Mouse (Mus musculus) adrenal gland, postnatal 14 days (tissue): ENCODE measurements around the gene Rpl37. TPM values are rescaled to one million over a fixed set of nuclear protein-coding genes. Genes with fewer than 3 reads are reported as not detected.
A peak's percentile ranks its signal among the peaks of the same experiment; 100 is the strongest.

Experiments used
- DNase-seq: peaks from one replicate; pipeline ENCODE4 v3.0.0; 2021; ENCODE audit warnings: mixed read lengths
- long read RNA-seq, 2 experiments: library from polyadenylated mRNA; stranded (forward); transcript quantifications; one replicate each; pipeline ENCODE4 v2.0.0; 2021
- total RNA-seq: library from RNA; stranded (reverse); gene quantifications from 2 replicates; pipeline ENCODE4 v1.2.3, GENCODE M21; 2021

Gene Rpl37
- 366 and 383 TPM in 2 replicates for total RNA-seq
- long read RNA-seq, experiment 1, transcript Rpl37-201 (4 exons, 835 nt) = major isoform, 330 of 367 reads
- long read RNA-seq, experiment 1, transcript Rpl37-205 (3 exons, 925 nt) = minor isoform, 5 of 367 reads
- long read RNA-seq, experiment 1, partial matches to known transcripts = 18 of 367 reads
- long read RNA-seq, experiment 1, other reads (novel, unspliced or antisense) = 7 of 367 reads
- long read RNA-seq, experiment 2, transcript Rpl37-205 (3 exons, 925 nt) = minor isoform, 6 of 415 reads
- long read RNA-seq, experiment 2, transcript Rpl37-201 (4 exons, 835 nt) = major isoform, 379 of 415 reads
- long read RNA-seq, experiment 2, partial matches to known transcripts = 21 of 415 reads
- long read RNA-seq, experiment 2, other reads (novel, unspliced or antisense) = 4 of 415 reads

- peak; percentile 100 for DNase-seq
Measured at GRCm38 (mm10) chr15:5116270-5117030, at the start of gene Rpl37. TSS of gene Rpl37 (plus strand) at chr15:5116645.

DNA sequence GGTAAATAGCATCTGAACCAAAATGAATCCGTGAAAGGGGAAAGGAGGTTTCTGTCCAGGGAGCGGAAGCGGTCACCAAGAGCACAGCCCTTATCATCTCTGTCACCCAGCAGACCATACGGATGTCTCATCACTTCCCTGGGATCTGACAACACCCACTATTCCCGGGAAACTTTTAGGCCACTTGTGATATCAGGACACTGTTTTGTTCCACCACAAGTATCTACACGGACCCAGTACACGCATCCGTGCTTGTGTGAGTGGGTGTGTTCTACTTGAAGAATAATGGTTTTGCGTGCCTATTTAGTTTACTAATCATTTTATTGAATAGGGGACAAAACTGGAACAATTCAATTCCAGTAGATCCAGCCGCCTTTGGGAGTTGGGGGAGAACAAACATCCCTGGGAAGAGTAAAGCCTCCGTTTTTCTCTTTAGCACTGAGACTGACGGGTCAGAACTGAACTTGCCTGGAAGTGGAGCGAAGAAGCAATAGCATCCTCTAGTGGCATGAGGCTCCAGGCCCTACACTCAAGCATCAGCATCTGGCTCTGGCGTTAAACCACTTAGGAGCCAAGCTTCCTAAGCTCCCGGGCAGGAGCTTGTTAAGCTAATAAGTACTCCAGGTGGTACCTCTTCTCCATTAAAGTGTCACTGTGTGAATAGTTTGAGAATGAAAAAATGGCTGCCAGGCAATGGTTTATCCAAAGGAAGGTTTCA, 47.5 kb upstream of the Rpl37 start:
- peak; percentile 34 for DNase-seq

GRCm38 (mm10) chr15:5081235-5081634, 35.2 kb upstream of the Rpl37 start:
- DNase-seq = no peak

GRCm38 (mm10) chr15:5086162-5086561, 30.3 kb upstream of the Rpl37 start:
- no peak for DNase-seq

DNA sequence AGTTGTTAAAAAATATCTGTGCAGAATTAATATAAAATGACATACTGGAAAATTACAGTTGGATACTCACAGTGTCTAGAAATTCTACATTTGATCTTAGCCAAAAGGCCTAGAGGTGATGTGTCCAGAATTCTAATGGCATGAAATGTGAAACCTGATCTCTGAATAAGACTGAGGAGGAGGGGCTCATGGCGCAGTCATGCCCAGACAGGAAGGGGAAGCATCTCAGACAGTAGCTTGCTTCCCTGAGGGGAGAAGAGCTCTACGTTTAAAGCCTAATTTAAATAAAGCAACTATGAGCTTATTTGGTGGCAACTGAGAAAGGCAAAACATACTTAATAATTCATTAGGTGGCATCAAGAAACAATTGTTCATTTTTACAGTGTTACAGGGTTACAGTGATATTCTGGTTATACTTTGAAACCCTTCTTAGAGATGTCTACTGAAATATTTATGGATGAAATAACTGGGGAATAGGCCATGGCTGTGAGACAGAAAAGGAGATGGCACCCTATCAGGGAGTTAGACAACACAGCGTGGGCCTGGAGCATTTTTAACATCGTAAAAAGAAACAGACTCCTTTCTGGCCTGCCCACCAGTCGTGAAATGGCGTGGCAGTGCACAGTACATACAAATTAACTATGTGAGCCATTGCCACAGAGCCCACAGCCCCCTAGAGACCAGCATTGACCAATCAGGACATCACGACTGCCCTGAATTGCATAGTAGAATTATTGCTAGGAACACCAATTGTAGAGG, 27.4 kb upstream of the Rpl37 start:
- no peak for DNase-seq

DNA sequence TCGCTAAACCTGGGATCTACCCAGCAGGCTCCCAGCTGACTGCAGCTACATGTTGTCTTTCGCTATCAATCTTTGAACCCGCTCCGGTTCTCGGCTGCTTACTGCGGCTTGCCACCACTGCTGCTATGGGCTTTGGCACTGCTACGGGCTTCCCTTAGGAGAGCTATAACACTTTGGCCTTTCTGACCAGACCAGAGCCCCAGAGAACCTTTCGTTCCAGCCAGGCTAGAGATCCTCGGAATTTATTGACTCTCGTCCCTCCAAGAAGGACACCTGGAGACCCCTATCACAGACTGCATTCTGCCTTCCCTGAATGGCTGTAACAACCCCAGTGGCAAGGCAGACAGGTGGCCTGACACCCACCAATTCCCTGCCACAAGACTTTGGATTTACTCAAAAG, 26.3 kb upstream of the Rpl37 start:
- no peak for DNase-seq

DNA sequence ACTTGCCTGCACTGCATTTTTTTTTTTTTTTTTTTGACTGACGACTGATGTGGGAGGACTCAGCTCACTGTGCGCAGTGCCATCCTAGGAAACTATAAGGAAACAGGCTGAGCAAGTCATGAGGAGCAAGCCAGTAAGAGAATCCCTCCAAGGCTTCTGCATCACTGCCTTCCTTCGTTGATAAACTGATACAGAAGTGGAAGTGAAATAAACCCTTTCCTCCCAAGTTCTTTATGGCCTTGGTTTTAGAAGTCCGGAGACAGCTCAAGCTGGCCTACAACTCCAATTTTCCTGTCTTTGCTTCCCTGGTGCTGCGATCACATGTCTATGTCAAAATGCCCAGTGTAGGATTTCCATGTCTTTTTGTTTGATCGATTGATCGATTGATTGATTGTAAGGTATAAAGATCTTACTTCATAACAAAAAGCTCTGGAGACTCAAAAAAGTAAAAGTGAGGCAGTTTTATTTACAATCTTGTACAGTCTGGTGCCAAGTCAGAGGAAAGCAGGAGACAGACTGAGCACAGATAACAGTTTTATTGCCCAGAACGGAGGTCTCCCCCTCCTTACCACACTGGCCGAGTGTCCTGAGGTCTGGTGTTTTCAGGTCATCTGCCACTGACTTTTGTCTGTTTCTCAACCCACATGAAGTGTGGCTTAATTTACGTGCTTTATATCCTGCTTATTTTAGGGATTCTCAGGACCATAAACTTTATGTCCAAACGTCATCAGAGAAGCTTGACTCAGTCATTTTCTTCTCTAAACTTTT, 20.7 kb upstream of the Rpl37 start:
- DNase-seq = no peak

DNA sequence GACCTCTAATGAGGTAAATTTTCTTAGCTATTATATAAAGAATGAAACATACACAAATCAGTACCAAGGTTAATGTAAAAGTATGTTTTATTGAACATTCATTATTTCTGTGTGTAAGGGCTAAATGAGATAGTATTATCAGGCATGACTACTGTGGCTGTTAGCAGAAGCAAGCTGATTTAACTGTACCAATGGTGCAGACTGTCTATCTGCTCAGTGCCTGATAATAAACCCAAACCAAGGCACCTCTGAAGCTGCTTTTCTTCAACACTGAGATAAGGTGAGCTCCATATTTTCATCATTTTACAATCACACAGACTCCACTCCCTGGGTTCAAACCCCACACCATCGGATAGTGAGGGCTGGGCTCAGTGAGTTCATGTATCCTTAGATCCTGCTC, 19.1 kb upstream of the Rpl37 start:
- no peak for DNase-seq

DNA sequence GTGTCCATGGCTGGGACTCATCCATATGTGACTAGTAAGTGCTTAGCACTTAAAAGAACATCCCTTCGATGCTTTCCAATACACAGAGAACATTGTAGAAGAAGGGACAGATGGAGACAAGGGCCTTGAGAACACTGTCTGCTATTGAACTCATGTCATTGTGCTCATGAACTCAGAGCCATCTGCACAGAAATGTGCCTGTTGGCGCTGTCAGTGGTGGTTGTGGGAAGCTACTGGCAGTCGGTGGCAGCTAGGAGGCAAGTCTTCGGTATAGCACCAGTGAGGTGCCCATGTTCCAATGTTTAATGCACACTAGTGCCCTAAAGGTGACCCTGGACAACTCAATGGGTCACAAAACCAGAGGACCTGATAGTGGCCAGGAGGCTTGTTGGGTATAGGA, 14.1 kb upstream of the Rpl37 start:
- DNase-seq = no peak

DNA sequence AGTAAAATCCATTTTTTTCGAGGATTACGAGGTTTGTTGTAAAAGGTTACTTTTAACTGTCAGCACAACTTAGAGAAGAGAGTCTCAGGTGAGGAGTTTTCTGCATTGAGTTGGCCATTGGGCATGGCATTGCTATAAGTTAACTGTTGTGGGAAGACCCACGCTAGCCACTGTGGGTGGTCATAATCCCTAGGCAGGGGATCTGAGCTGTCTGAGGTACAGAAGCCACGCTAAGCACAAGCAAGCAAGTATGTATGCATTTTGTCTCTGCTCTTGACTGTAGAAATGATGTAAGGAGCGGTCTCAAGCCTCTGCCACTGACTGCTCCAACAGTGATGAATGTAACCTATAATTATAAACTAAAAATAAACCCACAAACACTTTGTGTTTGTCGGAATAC, 10.6 kb upstream of the Rpl37 start:
- no peak for DNase-seq

DNA sequence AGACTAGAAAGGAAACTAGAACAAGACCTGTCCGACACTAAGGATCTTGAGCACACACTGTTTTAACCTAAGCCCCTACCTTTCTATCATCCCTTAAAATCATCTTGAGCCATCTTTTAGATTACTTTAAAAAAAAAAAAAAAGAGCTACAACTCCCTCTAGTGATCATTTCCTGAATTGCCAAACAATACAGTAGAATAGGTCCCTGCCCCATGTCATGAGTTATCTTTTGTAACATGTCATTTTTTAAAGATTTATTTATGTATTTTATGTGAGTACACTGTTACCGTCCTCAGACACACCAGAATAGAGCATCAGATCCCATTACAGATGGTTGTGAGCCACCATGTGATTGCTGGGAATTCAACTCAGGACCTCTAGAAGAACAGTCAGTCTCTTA, 10.2 kb upstream of the Rpl37 start:
- no peak for DNase-seq

GRCm38 (mm10) chr15:5107686-5108654, 8.5 kb upstream of the Rpl37 start, which contains the start of gene Card6:
TSS of gene Card6 (minus strand) at chr15:5108539.
- DNase-seq = no peak

DNA sequence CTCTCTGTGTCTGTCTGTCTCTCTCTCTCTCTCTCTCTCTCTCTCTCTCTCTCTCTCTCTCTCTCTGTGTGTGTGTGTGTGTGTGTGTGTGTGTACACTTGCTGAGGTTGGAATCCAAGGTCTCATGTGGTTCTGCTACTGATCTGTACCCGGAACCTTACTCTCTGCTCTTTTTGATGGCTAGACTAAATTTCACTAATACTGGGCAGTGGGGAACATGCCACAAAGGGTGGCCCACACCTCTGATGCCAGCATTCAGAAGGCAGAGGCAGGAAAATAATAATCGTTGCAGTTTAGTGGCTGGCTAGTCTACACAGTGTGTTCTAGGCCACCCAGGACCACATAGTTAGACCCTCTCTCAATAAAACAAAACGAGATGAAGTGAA, 7.8 kb upstream of the Rpl37 start:
- DNase-seq = no peak

DNA sequence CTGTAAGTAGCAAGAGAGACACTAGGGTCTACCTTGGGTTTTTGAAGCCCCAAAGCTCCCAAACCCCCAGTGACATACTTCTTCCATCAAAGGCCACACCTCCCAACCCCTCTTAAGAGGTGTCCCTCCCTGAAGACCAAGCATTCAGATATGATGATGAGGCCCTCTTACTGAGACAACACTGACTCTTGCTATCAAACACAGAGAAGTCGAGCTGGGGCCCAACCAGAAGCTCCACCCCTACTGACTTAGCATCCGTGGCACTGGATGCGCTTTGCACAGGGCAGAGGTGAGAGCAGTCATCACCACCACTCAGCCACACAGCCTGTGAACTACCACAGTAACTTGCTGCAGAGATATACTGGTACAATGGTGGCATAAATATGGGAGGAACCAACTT, 3.8 kb upstream of the Rpl37 start:
- DNase-seq = no peak

- no peak for DNase-seq
Measured at GRCm38 (mm10) chr15:5115173-5115572, 1.3 kb upstream of the Rpl37 start.

DNA sequence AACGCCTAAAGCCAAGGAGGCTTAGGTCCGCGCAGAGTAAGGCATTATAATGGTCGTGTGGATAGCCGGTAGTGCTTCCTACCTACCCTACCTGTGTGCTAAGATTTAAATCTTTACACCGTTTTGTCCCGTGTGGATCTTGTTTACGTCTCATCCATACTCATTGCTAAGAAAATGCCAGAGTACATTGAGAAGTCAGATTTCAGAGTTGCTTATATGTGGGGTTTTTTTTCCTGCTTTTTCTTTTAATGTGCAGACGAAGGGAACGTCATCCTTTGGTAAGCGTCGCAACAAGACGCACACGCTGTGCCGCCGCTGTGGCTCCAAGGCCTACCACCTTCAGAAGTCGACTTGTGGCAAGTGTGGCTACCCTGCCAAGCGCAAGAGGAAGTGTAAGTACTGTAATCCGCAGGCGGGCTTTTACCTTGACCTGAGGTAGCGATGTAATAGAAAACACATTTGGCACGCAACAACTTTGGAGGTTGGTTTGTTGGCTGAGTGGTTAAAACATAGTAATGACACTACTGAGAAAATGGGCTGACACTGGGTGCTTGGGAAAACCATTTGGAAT, 671 bp downstream of the Rpl37 start:
- DNase-seq = peak; percentile 47

DNA sequence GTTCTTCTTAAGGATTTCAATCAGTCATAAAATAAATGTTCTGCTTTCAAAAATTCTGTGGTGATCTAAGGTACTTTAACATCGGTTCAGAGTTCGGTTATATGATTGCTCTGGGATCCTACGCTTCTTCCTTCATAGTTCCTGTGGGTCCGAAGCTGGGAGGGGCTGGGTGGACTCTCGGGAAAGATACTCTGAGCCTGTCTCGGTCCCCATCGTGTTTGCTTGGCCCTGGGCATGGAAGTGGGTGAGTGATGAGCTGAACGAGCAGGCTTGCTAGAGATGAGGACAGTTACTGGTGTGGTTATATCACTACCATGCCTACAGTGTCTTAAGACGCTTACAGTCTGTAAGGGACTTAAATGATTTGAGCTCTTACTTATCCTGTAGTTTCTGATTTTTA, 2.2 kb downstream of the Rpl37 start:
- DNase-seq = no peak

GRCm38 (mm10) chr15:5119192-5119591, 2.7 kb downstream of the Rpl37 start:
- DNase-seq = no peak

GRCm38 (mm10) chr15:5119707-5120106, 3.3 kb downstream of the Rpl37 start:
- no peak for DNase-seq
